Mouse (Mus musculus): Measurements from ENCODE around the gene Shcbp1l. TPM values are rescaled to one million over a fixed set of nuclear protein-coding genes. Genes with fewer than 3 reads are reported as not detected.
"Not testable (repeated sequence)": the region's sequence is repeated elsewhere in the genome, so short reads cannot be mapped to it uniquely, and the experiment has no call there.

The Shcbp1l gene
- polyA plus RNA-seq (2012) = not detected in 2 replicates

DNA sequence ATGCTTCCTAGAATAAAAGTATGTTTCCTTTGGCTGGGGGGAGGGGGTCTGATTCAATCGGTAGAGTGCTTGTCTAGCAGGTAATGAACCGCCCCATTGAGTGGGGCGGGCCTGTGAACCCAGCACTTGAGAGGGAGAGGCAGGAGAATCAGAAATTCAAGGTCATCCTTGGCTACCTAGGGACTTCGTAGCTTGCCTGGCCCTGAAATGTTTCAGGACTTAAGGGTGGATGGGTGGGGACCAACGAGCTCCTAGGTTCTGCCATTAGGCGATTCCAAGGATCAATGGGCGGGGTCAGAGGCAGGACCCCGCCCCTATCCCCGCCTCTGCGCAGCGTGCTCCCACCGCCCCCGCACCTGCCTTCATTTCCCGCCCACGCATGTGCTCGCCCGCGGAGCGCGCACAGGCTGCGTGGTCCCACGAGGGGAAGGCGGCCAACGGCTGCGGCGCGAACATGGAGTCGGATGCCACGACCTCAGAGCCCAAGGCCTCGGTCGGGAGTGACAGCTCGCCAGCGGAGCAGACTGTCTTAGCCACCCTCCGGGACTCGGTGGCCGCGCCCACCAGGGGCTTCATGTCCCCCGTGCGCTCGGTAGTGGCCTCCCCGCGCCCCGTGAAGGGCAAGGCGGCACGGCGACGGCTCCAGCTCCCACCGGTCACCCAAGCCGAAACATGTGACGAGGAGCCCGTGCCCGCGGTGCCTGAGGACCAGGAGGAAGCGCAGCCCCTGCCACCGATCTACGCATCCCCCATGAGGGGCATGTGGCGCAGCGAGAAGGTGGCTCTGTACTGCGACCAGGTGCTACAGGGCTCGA, at the start of gene Shcbp1l:
Gene Shcbp1l, plus strand, starts transcription at position 393 of the 815 bp plus-strand sequence.
- H3K36me3 ChIP-seq (ENCODE audit: control insufficient read depth) = no peaks in the 10 kb centered on the region
- peaks cover 23% of the 10 kb centered on the region for H3K27me3 ChIP-seq (ENCODE audit: control insufficient read depth)
- H3K4me1 ChIP-seq (ENCODE audit: control insufficient read depth) = peaks cover 27% of the 10 kb centered on the region
- H3K4me3 ChIP-seq (replicated peaks) = peak within 1 kb of the TSS; percentile 70
- H3K9me3 ChIP-seq (ENCODE audit: control insufficient read depth, low read length) = no peaks in the 10 kb centered on the region; the same call in 1 of the 2 replicates
- no peak for TF ChIP-seq TAL1 (IDR thresholded peaks at IDR 0.05; ENCODE audit: low read length)
- TF ChIP-seq GATA1 (IDR thresholded peaks at IDR 0.05; ENCODE audit: low read length) = no peak

DNA sequence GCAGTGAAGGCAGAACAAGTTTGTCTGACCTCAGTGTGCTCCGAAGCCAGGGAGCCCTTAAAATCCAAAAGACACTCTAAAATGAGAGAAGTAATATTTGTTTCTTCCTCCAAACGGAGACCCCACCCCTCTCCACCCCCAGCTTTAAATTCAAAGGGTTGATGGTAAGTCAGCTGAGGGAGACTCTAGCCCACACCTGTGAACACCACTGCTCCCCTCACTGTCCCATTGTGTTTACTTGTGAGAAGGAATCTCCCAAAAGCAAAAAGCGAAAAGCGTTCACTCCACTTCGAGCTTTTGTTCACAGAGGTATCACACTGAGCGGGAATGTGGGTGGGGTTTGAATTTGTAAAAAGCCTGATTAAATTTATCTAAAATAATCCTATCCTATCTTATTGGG, 48.5 kb upstream of the Shcbp1l start:
- Histone ChIP-seq H3K36me3 (ENCODE audit: control insufficient read depth) (no peaks in the 10 kb centered on the region), H3K4me3 (replicated peaks) (no peak overlapping the region), H3K27me3 (ENCODE audit: control insufficient read depth) (no peaks in the 10 kb centered on the region), H3K4me1 (ENCODE audit: control insufficient read depth) (no peaks in the 10 kb centered on the region), H3K9me3 (ENCODE audit: control insufficient read depth, low read length) (no peaks in the 10 kb centered on the region)
- no peak for TF ChIP-seq GATA1 (IDR thresholded peaks at IDR 0.05; ENCODE audit: low read length)
- no peak for TF ChIP-seq TAL1 (IDR thresholded peaks at IDR 0.05; ENCODE audit: low read length)

DNA sequence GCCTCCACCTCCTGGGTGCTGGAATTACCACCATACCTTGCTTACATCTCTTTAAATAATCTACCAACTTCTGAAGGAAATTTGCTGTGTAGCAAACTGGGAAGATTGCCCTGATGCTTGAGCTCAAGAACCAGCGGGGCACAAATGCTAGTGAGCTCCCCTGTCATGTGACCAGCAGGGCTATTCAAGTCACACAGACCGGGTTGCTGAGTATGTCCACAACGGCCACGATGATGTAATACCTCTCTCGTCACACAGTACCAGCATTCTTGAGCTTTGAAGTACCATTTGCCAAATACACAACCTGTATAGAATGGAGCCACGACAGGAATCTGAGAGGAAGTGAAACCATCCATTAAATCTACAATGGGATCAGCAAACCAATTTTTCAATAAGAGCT, 46.4 kb upstream of the Shcbp1l start:
- H3K27me3 ChIP-seq (ENCODE audit: control insufficient read depth) = no peaks in the 10 kb centered on the region
- H3K9me3 ChIP-seq (ENCODE audit: control insufficient read depth, low read length) = no peaks in the 10 kb centered on the region
- no peaks in the 10 kb centered on the region for H3K36me3 ChIP-seq (ENCODE audit: control insufficient read depth)
- H3K4me1 ChIP-seq (ENCODE audit: control insufficient read depth) = no peaks in the 10 kb centered on the region
- no peak for TF ChIP-seq GATA1 (IDR thresholded peaks at IDR 0.05; ENCODE audit: low read length)
- TF ChIP-seq TAL1 (IDR thresholded peaks at IDR 0.05; ENCODE audit: low read length) = no peak
- no peak overlapping the region for H3K4me3 ChIP-seq (replicated peaks)

DNA sequence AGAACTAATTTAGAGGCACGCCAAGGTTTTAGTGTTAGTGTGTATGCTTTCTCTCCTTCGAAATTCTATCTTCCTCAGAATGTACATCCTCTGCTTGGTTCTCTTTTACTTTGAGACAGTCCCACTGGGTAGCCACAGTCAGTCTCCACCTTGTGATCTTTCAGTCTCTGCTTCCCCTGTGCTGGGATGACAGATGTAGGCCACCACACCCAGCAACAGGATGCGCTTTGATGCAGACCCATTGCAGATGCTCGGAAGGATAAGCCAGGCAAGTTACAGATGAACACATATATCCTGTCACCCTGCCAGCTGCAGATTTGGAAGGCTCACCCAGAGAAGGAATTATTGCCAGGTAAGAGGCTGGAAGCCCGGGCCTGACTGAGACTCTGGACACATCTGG, 45.1 kb upstream of the Shcbp1l start:
- Histone ChIP-seq H3K9me3 (ENCODE audit: control insufficient read depth, low read length) (no peaks in the 10 kb centered on the region), H3K4me3 (replicated peaks) (no peak overlapping the region), H3K4me1 (ENCODE audit: control insufficient read depth) (no peaks in the 10 kb centered on the region), H3K27me3 (ENCODE audit: control insufficient read depth) (no peaks in the 10 kb centered on the region), H3K36me3 (ENCODE audit: control insufficient read depth) (no peaks in the 10 kb centered on the region)
- no peak for TF ChIP-seq TAL1 (IDR thresholded peaks at IDR 0.05; ENCODE audit: low read length)
- no peak for TF ChIP-seq GATA1 (IDR thresholded peaks at IDR 0.05; ENCODE audit: low read length)

DNA sequence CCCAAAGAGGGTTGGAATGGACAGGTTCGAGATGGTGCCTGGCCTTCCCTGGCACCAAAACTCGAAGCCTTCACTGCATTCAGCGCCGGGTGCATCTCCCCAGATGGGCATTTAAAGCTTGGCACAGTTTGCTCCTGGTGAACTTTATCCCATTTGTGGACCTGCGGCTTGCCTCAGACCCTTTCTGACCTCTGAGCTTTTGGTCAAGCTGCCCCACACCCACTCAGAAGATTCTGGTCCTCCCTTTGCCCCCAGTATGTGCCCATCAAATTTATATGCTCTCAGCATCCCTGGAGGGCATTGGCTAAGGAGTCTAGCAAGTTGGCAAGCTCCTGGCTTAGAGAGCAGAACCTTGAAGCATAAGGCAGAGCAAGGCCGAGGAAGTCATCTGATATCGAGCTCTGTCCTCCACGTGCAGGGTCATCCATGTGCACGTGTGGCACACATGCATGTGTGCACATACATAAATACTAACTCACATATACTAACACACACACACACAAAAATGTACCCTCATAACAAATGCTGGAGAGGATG, 44.1 kb upstream of the Shcbp1l start:
- Histone ChIP-seq H3K27me3 (ENCODE audit: control insufficient read depth) (no peaks in the 10 kb centered on the region), H3K4me3 (replicated peaks) (no peak overlapping the region), H3K9me3 (ENCODE audit: control insufficient read depth, low read length) (no peaks in the 10 kb centered on the region), H3K36me3 (ENCODE audit: control insufficient read depth) (no peaks in the 10 kb centered on the region), H3K4me1 (ENCODE audit: control insufficient read depth) (no peaks in the 10 kb centered on the region)
- no peak for TF ChIP-seq TAL1 (IDR thresholded peaks at IDR 0.05; ENCODE audit: low read length)
- no peak for TF ChIP-seq GATA1 (IDR thresholded peaks at IDR 0.05; ENCODE audit: low read length)

DNA sequence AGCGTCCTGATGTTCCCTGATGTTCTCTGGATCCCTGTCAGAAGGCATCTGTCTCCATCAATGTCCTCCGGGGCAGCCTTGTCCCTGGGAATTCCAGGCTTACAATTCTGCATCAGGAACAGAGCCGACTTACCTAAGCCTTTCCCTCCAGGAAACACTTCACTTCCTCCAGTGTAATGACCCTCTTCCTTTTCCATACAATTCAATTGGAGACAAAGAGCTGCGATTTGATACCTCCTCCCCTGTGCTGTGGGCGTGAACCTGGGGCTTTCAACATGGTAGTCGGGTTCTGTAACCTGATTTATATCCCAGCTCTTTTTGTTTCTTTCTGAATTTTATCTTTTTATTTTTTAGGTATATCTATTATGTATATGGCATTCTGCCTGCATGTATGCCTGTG, 39.9 kb upstream of the Shcbp1l start:
- TF ChIP-seq TAL1 (IDR thresholded peaks at IDR 0.05; ENCODE audit: low read length) (no peak), GATA1 (IDR thresholded peaks at IDR 0.05; ENCODE audit: low read length) (no peak)
- Histone ChIP-seq H3K27me3 (ENCODE audit: control insufficient read depth) (no peaks in the 10 kb centered on the region), H3K4me1 (ENCODE audit: control insufficient read depth) (no peaks in the 10 kb centered on the region), H3K9me3 (ENCODE audit: control insufficient read depth, low read length) (no peaks in the 10 kb centered on the region), H3K36me3 (ENCODE audit: control insufficient read depth) (no peaks in the 10 kb centered on the region), H3K4me3 (replicated peaks) (no peak overlapping the region)

DNA sequence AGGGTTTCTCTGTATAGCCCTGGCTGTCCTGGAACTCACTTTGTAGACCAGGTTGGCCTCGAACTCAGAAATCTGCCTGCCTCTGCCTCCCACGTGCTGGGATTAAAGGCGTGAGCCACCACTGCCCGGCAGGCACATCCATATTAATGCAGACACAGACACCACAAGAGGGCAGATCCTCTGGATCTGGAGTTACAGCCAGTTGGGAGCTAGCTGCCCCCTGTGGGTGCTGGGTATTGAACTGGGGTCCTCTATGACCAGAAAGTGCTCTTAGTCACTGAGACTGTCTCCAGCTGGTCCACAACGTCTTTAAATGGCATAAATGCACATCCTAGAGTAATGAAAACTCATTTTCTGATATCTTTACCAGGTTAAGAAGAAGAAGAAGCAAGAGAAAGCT, 39.3 kb upstream of the Shcbp1l start:
- not testable (repeated sequence) for H3K27me3 ChIP-seq (ENCODE audit: control insufficient read depth); H3K36me3 ChIP-seq (ENCODE audit: control insufficient read depth); H3K9me3 ChIP-seq (ENCODE audit: control insufficient read depth, low read length); H3K4me3 ChIP-seq (replicated peaks); H3K4me1 ChIP-seq (ENCODE audit: control insufficient read depth)

DNA sequence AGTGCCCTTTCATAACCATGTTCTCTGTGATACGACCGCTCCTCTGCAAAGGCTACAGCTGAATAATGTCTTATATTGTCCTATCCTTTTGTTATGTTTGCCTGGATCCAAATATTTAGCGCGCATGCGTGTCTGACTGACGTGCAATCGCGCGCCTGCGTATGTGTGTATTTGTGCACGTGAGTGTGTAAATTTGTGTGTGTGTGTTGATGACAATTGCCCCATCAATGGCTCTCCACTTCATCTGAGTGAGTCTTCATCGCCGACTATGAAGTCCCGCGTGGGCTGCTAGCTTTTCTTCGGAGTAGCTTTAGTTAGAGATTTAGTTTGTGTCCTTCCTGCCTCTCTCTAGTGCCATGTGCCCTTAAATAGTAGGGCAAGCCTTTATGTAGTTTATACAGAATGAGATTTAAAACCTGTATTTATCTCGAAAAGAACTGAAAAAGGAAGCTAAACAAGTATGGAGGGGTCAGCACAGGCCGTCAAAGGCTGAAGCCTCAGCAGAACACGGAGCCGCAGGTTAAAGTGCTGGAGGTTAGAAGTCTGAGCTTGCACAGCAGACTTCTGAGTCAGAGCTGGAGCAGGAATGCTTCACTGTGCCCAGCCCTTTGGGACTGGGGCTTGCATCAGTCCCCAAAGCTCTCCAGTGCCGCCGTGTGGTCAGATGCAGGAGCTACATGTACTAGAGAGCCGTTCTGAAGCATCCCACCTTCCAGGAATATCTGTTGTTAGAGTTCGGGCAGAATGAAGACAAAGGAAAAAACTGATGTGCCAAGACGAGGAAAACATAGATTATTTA, 38.5 kb upstream of the Shcbp1l start:
- no peaks in the 10 kb centered on the region for H3K9me3 ChIP-seq (ENCODE audit: control insufficient read depth, low read length)
- no peaks in the 10 kb centered on the region for H3K36me3 ChIP-seq (ENCODE audit: control insufficient read depth)
- TF ChIP-seq GATA1 (IDR thresholded peaks at IDR 0.05; ENCODE audit: low read length) (no peak), TAL1 (IDR thresholded peaks at IDR 0.05; ENCODE audit: low read length) (no peak)
- no peaks in the 10 kb centered on the region for H3K27me3 ChIP-seq (ENCODE audit: control insufficient read depth)
- H3K4me3 ChIP-seq (replicated peaks) = no peak overlapping the region
- no peaks in the 10 kb centered on the region for H3K4me1 ChIP-seq (ENCODE audit: control insufficient read depth)

DNA sequence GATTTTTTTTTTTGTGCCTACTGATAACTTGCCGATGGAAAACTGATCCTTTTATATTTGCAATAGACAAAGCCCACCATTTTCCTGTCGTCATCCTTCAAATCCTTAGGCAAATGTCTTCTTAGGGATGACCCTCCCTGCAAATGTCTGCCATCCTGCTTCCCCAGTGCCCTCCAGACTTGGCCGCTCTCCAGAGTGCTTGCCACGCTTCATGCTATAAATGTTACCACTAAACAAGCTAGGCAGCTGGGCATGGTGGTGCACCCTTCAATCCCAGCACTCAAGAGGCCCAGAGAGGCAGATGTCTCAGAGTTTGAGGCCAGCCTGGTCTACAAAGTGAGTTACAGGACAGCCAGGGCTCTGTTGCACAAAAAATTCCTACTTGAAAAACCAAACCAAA, 29.3 kb upstream of the Shcbp1l start:
- not testable (repeated sequence) for H3K27me3 ChIP-seq (ENCODE audit: control insufficient read depth); H3K9me3 ChIP-seq (ENCODE audit: control insufficient read depth, low read length); H3K4me1 ChIP-seq (ENCODE audit: control insufficient read depth); H3K4me3 ChIP-seq (replicated peaks); H3K36me3 ChIP-seq (ENCODE audit: control insufficient read depth)
